Mouse (Mus musculus) kidney, embryonic 16.5 days (tissue): Measurements from ENCODE around the gene Vamp8. TPM values are rescaled to one million over a fixed set of nuclear protein-coding genes. Genes with fewer than 3 reads are reported as not detected.

ENCODE experiments used
- ATAC-seq: fragments of 200-750 bp; cut with Nextera tagmentation; 2 replicates; pipeline ENCODE4 v1.8.0; 2017; ENCODE audit warnings: moderate TSS enrichment; ENCODE audit not compliant: low FRiP score, low TSS enrichment
- H3K27ac ChIP-seq: fragments of 300-500 bp; sonication (generic); 2 replicates; pipeline ENCODE4 v1.5.1; 2014; ENCODE audit warnings: low read length
- H3K27me3 ChIP-seq: fragments of 300-500 bp; sonication (generic); 2 replicates; pipeline ENCODE4 v1.6.1; 2014; ENCODE audit warnings: low read length, control low read depth, mixed read lengths; ENCODE audit not compliant: insufficient read depth
- H3K36me3 ChIP-seq: fragments of 300-500 bp; sonication (generic); 2 replicates; pipeline ENCODE4 v1.6.1; 2014; ENCODE audit warnings: low read length, control low read depth, mixed read lengths; ENCODE audit not compliant: insufficient read depth
- H3K4me1 ChIP-seq: fragments of 300-500 bp; sonication (generic); 2 replicates; pipeline ENCODE4 v1.6.1; 2014; ENCODE audit warnings: low read length, control low read depth, mixed read lengths; ENCODE audit not compliant: insufficient read depth
- H3K4me2 ChIP-seq: fragments of 300-500 bp; sonication (generic); replicated peaks from 2 replicates; pipeline ENCODE4 v1.6.1; 2014; ENCODE audit warnings: low read depth, low read length
- H3K4me3 ChIP-seq: fragments of 300-500 bp; sonication (generic); 2 replicates; pipeline ENCODE4 v1.5.1; 2014; ENCODE audit warnings: mild to moderate bottlenecking, low read length
- H3K9ac ChIP-seq: fragments of 300-500 bp; sonication (generic); replicated peaks from 2 replicates; pipeline ENCODE4 v1.6.1; 2014; ENCODE audit warnings: low read length
- H3K9me3 ChIP-seq: fragments of 300-500 bp; sonication (generic); 2 replicates; pipeline ENCODE4 v1.6.1; 2016; ENCODE audit warnings: low read length, control low read depth
- WGBS: fragments of 180-500 bp; shearing (Covaris S2); extraction: QIAGEN DNeasy Blood & Tissue Kit; methylation state at CpG from one replicate; pipeline ENCODE4 v1.1.7; 2014; 5-methylcytosine and 5-hydroxymethylcytosine counted together
- polyA plus RNA-seq: library from polyadenylated mRNA; unstranded; fragments of >200 nt; fragmentation: Nextera tagmentation; extraction: Ambion mirVana; gene quantifications from 2 replicates; pipeline ENCODE4 v1.2.1, GENCODE M21; 2015

Vamp8 gene
- 154 and 180 TPM in 2 replicates for polyA plus RNA-seq

DNA sequence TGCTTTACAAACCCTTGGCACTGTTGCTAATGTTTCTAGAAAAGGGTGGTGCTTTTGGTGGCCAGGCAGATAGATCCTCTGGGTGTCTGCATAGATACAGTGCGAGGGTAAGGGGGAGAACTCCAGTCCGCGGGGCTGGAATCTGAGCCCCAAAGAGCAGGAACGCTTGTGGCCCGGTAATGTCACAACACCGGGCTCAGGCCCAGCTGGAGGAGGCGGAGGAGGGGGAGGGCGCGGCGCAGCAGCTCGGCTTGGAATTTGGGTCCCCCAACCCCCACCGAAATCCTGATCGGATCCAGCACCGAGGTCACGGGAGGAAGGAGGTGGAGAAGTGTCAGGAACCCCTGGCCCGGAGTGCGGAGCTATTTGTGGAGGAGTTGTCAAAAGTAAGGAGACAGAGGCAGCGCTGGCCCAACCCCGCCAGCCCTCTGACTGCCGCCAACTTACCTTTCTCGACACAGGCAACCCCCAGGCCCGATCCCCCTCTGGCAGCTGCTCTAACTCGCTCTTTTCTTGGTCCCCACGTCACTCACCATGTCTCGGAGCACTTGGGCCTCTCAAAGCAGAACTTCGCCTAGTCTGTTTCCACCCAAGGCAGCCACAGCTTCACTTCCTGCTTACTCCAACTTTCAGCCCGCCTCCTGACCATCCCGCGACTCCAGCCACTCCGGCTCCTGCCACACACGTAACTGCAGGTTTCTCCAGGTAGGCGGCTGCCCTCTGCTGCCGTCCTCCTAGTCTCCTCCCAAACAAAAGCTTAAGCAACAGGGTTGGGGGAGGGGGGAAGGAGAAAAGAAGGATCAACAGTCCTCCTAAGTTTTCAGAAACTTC lies at the start of gene Vamp8:
Gene Vamp8 (minus strand): TSS at position 763 of the 831 bp plus-strand sequence.
- WGBS: under 1% methylated on average over 33 of the region's 33 CpGs
- Histone ChIP-seq H3K27me3 (no peaks in the 10 kb centered on the region), H3K27ac (peak within 1 kb of the TSS; percentile 97), H3K4me2 (peak within 1 kb of the TSS; percentile 77), H3K9me3 (no peaks in the 10 kb centered on the region), H3K9ac (peak within 1 kb of the TSS; percentile 85), H3K4me3 (peak within 1 kb of the TSS; percentile 70), H3K36me3 (peaks cover 6% of the 10 kb centered on the region), H3K4me1 (peaks cover 36% of the 10 kb centered on the region)
- peak; percentile 72 for ATAC-seq

- WGBS: under 1% methylated on average over 77 of the region's 77 CpGs
- Histone ChIP-seq H3K27me3 (no peaks in the 10 kb centered on the region), H3K4me1 (peaks cover 24% of the 10 kb centered on the region), H3K9me3 (no peaks in the 10 kb centered on the region), H3K9ac (peak within 1 kb of the TSS; percentile 100), H3K4me3 (peak within 1 kb of the TSS; percentile 100), H3K36me3 (peaks cover 22% of the 10 kb centered on the region), H3K27ac (peak within 1 kb of the TSS; percentile 99), H3K4me2 (peak within 1 kb of the TSS; percentile 91)
- ATAC-seq: peak; percentile 91
These were observed 49.1 kb upstream of the Vamp8 start, which contains the start of gene Mat2a for GRCm38 (mm10) chr6:72439355-72440185. Mat2a (minus strand) TSS chr6:72439558.

GRCm38 (mm10) chr6:72438862-72439354 lies 48.4 kb upstream of the Vamp8 start:
- Histone ChIP-seq H3K4me1 (peaks cover 24% of the 10 kb centered on the region), H3K4me3 (peak overlapping the region; percentile 100), H3K9me3 (no peaks in the 10 kb centered on the region), H3K27me3 (no peaks in the 10 kb centered on the region), H3K27ac (peak overlapping the region; percentile 99), H3K4me2 (peak overlapping the region; percentile 91), H3K36me3 (peaks cover 26% of the 10 kb centered on the region), H3K9ac (peak overlapping the region; percentile 100)
- peak; percentile 40 for ATAC-seq
- WGBS: under 1% methylated on average over 56 of the region's 57 CpGs

DNA sequence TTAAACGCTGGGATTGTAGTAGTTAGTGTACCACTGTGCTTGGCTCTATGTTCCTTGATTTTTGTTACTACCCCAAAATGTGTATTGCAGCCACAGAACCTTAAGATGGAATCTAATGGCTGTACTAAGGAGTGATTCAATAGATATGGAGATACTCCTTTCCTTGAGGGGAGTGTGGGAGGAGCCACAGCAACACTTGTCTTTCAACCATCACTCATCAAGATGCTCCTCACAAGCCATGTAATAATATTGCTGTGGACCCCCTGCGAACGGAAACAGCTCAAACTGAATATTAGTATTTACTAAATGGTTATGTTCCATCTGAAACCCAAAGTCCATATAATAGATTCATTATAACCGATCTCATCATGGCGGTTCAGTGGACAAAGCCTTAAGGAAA lies 47.7 kb upstream of the Vamp8 start:
- Histone ChIP-seq H3K27ac (peak overlapping the region; percentile 99; the same call in 1 of the 2 replicates), H3K4me1 (peaks cover 24% of the 10 kb centered on the region), H3K36me3 (peaks cover 32% of the 10 kb centered on the region), H3K4me3 (peak overlapping the region; percentile 100), H3K9me3 (no peaks in the 10 kb centered on the region), H3K4me2 (peak overlapping the region; percentile 91), H3K27me3 (no peaks in the 10 kb centered on the region), H3K9ac (peak overlapping the region; percentile 100)
- WGBS: 1% methylated on average over 5 of the region's 5 CpGs
- ATAC-seq: no peak

GRCm38 (mm10) chr6:72432153-72432552 lies 41.6 kb upstream of the Vamp8 start:
- H3K9ac ChIP-seq: no peak overlapping the region
- ATAC-seq: no peak

GRCm38 (mm10) chr6:72430989-72431921 lies 40.8 kb upstream of the Vamp8 start:
- 32% methylated on average over 5 of the region's 5 CpGs for WGBS

More at GRCm38 (mm10) chr6:72432153-72432552, 41.6 kb upstream of the Vamp8 start:
- Histone ChIP-seq H3K4me2 (no peak overlapping the region), H3K27me3 (no peaks in the 10 kb centered on the region), H3K4me3 (no peak overlapping the region), H3K4me1 (peaks cover 9% of the 10 kb centered on the region), H3K36me3 (peaks cover 69% of the 10 kb centered on the region), H3K9me3 (no peaks in the 10 kb centered on the region), H3K27ac (no peak overlapping the region)
- WGBS: 92% methylated on average over 2 of the region's 2 CpGs

GRCm38 (mm10) chr6:72429061-72429842 lies 38.7 kb upstream of the Vamp8 start:
- Histone ChIP-seq H3K9ac (no peak overlapping the region), H3K27me3 (no peaks in the 10 kb centered on the region), H3K4me3 (no peak overlapping the region), H3K36me3 (peaks cover 72% of the 10 kb centered on the region), H3K27ac (no peak overlapping the region), H3K9me3 (no peaks in the 10 kb centered on the region), H3K4me2 (no peak overlapping the region), H3K4me1 (no peaks in the 10 kb centered on the region)
- WGBS: 84% methylated on average over 21 of the region's 21 CpGs
- no peak for ATAC-seq

More at GRCm38 (mm10) chr6:72430989-72431921, 40.8 kb upstream of the Vamp8 start:
- Histone ChIP-seq H3K4me2 (no peak overlapping the region), H3K36me3 (peaks cover 67% of the 10 kb centered on the region), H3K4me1 (peaks cover 2% of the 10 kb centered on the region; the same call in 1 of the 2 replicates), H3K27ac (peak overlapping the region; percentile 18; the same call in 1 of the 2 replicates), H3K9ac (no peak overlapping the region), H3K4me3 (no peak overlapping the region), H3K9me3 (no peaks in the 10 kb centered on the region), H3K27me3 (no peaks in the 10 kb centered on the region)
- peak; percentile 20; the same call in 1 of the 2 replicates for ATAC-seq

DNA sequence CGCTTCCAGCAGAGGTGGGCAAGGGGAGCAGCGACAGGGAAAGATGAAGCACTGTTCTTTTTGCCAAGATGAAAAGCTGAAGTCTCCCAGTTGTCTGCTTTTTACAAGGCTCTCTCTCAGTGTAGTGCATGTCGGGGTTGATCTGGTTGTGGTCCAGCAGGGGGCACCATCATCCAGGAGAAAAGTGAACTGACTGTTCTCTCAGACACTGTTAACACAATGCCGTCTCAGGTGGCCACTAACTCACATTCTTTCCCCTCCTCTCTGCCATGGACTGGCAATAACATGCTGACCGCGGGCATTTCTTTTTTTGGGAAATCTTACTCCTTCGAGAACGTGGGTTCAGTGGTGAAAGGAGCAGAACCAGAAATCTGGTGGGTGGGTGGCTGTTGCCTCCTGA lies 37.5 kb upstream of the Vamp8 start:
- Histone ChIP-seq H3K9me3 (no peaks in the 10 kb centered on the region), H3K27me3 (no peaks in the 10 kb centered on the region), H3K36me3 (peaks cover 74% of the 10 kb centered on the region), H3K27ac (no peak overlapping the region), H3K9ac (no peak overlapping the region), H3K4me2 (no peak overlapping the region), H3K4me3 (no peak overlapping the region), H3K4me1 (no peaks in the 10 kb centered on the region)
- ATAC-seq: peak; percentile 73; the same call in 1 of the 2 replicates
- 33% methylated on average over 8 of the region's 8 CpGs for WGBS
